Mouse (Mus musculus) granulocyte monocyte progenitor cell, adult 5-6 weeks (primary cell): Measurements from ENCODE around the gene Krtap26-1. TPM values are rescaled to one million over a fixed set of nuclear protein-coding genes. Genes with fewer than 3 reads are reported as not detected.

Source experiments
- total RNA-seq, 2 experiments: library from RNA; stranded (forward) in 1 of 2; stranded (reverse) in 1 of 2; fragments of 200-712, 200-1000 nt in 1 of 2; fragments of >200 nt in 1 of 2; fragmentation: Nextera tagmentation in 1 of 2; gene quantifications; 2 replicates each; pipeline ENCODE4 v1.2.3; 2014 to 2017

The Krtap26-1 gene
- total RNA-seq, 2 experiments from 2014 or later: not detected

Other genes starting within 250 kb of the Krtap26-1 start
- gene Cldn17, start 140.8 kb downstream of the Krtap26-1 start, total RNA-seq (2014; fragmentation: Nextera tagmentation): not detected in 2 replicates
- not detected in 2 replicates for gene Cldn17, start 140.8 kb downstream of the Krtap26-1 start, total RNA-seq (2017)
- gene Cldn8, start 84.6 kb downstream of the Krtap26-1 start, total RNA-seq (2014; fragmentation: Nextera tagmentation): not detected in 2 replicates
- not detected in 2 replicates for gene Cldn8, start 84.6 kb downstream of the Krtap26-1 start, total RNA-seq (2017)
- not detected in 2 replicates for gene Krtap24-1, start 35.5 kb downstream of the Krtap26-1 start, total RNA-seq (2014; fragmentation: Nextera tagmentation)
- gene Krtap24-1, start 35.5 kb downstream of the Krtap26-1 start, total RNA-seq (2017): not detected in 2 replicates
- gene 2310079G19Rik, start 20.1 kb downstream of the Krtap26-1 start, total RNA-seq (2014; fragmentation: Nextera tagmentation): not detected in 2 replicates
- not detected in 2 replicates for gene 2310079G19Rik, start 20.1 kb downstream of the Krtap26-1 start, total RNA-seq (2017)
- gene Krtap27-1, start 23.9 kb upstream of the Krtap26-1 start, total RNA-seq (2014; fragmentation: Nextera tagmentation): not detected in 2 replicates
- gene Krtap27-1, start 23.9 kb upstream of the Krtap26-1 start, total RNA-seq (2017): not detected in 2 replicates
- gene 2310061N02Rik, start 60.2 kb upstream of the Krtap26-1 start, total RNA-seq (2014; fragmentation: Nextera tagmentation): not detected in 2 replicates
- gene 2310061N02Rik, start 60.2 kb upstream of the Krtap26-1 start, total RNA-seq (2017): not detected in 2 replicates
- gene Krtap13-1, start 81.1 kb upstream of the Krtap26-1 start, total RNA-seq (2014; fragmentation: Nextera tagmentation): not detected in 2 replicates
- not detected in 2 replicates for gene Krtap13-1, start 81.1 kb upstream of the Krtap26-1 start, total RNA-seq (2017)
- gene Krtap13, start 103.8 kb upstream of the Krtap26-1 start, total RNA-seq (2014; fragmentation: Nextera tagmentation): not detected in 2 replicates
- not detected in 2 replicates for gene Krtap13, start 103.8 kb upstream of the Krtap26-1 start, total RNA-seq (2017)
- not detected in 2 replicates for gene 2310034C09Rik, start 111.1 kb upstream of the Krtap26-1 start, total RNA-seq (2014; fragmentation: Nextera tagmentation)
- not detected in 2 replicates for gene 2310034C09Rik, start 111.1 kb upstream of the Krtap26-1 start, total RNA-seq (2017)
- gene 2310057N15Rik, start 126.4 kb upstream of the Krtap26-1 start, total RNA-seq (2014; fragmentation: Nextera tagmentation): not detected in 2 replicates
- gene 2310057N15Rik, start 126.4 kb upstream of the Krtap26-1 start, total RNA-seq (2017): not detected in 2 replicates
- not detected in 2 replicates for gene Gm5965, start 130.1 kb upstream of the Krtap26-1 start, total RNA-seq (2014; fragmentation: Nextera tagmentation)
- not detected in 2 replicates for gene Gm5965, start 130.1 kb upstream of the Krtap26-1 start, total RNA-seq (2017)
- gene Gm20741, start 164.4 kb upstream of the Krtap26-1 start, total RNA-seq (2014; fragmentation: Nextera tagmentation): not detected in 2 replicates
- not detected in 2 replicates for gene Gm20741, start 164.4 kb upstream of the Krtap26-1 start, total RNA-seq (2017)
- not detected in 2 replicates for gene Krtap15, start 172.4 kb upstream of the Krtap26-1 start, total RNA-seq (2014; fragmentation: Nextera tagmentation)
- not detected in 2 replicates for gene Krtap15, start 172.4 kb upstream of the Krtap26-1 start, total RNA-seq (2017)
- gene Krtap14, start 178.3 kb upstream of the Krtap26-1 start, total RNA-seq (2014; fragmentation: Nextera tagmentation): not detected in 2 replicates
- not detected in 2 replicates for gene Krtap14, start 178.3 kb upstream of the Krtap26-1 start, total RNA-seq (2017)
- not detected in 2 replicates for gene Krtap19-1, start 221.6 kb upstream of the Krtap26-1 start, total RNA-seq (2014; fragmentation: Nextera tagmentation)
- gene Krtap19-1, start 221.6 kb upstream of the Krtap26-1 start, total RNA-seq (2017): not detected in 2 replicates
- not detected in 2 replicates for gene Krtap19-2, start 226.5 kb upstream of the Krtap26-1 start, total RNA-seq (2014; fragmentation: Nextera tagmentation)
- not detected in 2 replicates for gene Krtap19-2, start 226.5 kb upstream of the Krtap26-1 start, total RNA-seq (2017)
- gene Krtap19-3, start 230.2 kb upstream of the Krtap26-1 start, total RNA-seq (2014; fragmentation: Nextera tagmentation): not detected in 2 replicates
- gene Krtap19-3, start 230.2 kb upstream of the Krtap26-1 start, total RNA-seq (2017): not detected in 2 replicates
- not detected in 2 replicates for gene Krtap19-4, start 237.3 kb upstream of the Krtap26-1 start, total RNA-seq (2014; fragmentation: Nextera tagmentation)
- not detected in 2 replicates for gene Krtap19-4, start 237.3 kb upstream of the Krtap26-1 start, total RNA-seq (2017)
- gene Krtap19-5, start 248.7 kb upstream of the Krtap26-1 start, total RNA-seq (2014; fragmentation: Nextera tagmentation): not detected in 2 replicates
- gene Krtap19-5, start 248.7 kb upstream of the Krtap26-1 start, total RNA-seq (2017): not detected in 2 replicates